Mouse (Mus musculus): ENCODE results near the gene Il20.

DNA sequence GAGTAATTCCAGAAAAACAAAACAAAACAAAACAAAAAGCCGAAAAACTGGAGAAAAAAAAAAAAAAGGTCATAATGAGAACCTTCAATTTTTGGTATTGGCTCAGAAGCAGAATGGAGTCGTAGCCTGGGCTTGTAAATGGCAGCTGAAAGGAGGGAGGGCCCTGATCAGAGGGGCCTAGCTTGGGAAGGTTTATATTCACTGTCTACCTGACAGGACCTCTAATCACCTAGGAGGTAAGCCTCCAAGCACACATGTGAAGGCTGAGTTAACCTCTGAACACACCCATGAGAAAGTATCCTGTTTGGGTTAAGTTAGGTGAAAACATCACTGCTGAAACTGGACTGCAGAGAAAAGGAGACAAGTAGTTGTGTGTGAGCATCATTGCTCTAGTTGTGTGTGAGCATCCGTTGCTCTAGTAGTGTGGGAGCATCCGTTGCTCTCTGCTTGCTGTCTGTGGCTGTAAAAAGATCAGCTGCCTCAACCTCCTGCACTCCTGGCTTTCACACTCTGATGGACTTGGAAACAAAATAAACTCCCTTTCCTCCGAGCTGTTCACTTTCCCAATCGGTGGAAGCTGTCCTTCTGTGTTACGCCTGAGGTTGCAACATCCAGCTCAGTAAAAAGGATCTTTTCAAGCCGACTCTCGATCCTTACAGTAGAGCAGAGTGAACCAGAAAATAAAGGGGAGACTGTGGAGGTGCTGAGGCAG is 17.8 kb downstream of the Il20 start:
- TF ChIP-seq CTCF (IDR thresholded peaks at IDR 0.05; ENCODE audit: low read depth), result no peak
- TF ChIP-seq EP300 (IDR thresholded peaks at IDR 0.05; ENCODE audit: low read depth), result no peak
